Mouse (Mus musculus): ENCODE data around the gene Man1c1. TPM values are rescaled to one million over a fixed set of nuclear protein-coding genes. Genes with fewer than 3 reads are reported as not detected.

The Man1c1 gene
- polyA plus RNA-seq, 1 experiment = 17.2 TPM

DNA sequence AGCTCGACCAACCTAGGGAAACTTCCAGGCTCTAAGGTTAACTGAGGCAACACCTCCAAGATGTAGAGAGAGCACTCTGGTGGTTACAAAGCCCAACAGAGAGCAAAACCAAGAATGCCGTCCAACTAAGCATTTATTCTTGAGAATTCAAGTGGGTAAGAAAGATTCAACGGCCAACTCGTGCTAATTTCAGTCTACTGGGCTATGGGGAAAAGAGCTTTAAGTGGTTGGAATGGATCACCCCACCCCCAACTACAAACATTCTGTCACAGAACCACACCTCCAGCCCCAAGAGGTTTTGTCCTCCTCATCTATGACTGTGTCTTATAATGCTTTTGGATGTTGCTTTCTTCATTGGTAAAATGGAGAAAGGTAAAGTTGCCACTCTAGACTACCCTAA lies 171.2 kb downstream of the Man1c1 start:
- DNase-seq (ENCODE audit: extremely low spot score in 1 of 2, low spot score in 1 of 2) = no peak

DNA sequence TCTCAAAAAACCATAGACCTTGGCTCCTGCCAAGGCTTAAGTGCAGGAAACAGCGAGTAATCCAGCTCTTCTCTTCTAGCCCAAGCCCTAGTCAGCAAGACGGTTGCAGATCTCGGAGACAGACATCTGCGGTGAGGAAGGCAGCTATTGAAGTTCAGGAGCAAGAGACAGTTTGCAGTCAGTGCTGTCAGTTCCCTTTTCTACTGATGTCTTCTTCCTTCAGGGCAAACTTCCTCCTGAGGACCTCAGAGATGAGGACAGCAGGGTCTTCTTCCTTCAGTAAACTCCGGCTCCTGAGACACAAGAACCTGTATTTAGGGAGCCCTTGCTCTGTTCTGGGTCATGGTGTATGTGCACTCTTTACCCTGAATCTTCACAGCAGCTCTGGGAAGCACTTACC lies 177.9 kb downstream of the Man1c1 start:
- DNase-seq (ENCODE audit: extremely low spot score in 1 of 2, low spot score in 1 of 2) = no peak

DNA sequence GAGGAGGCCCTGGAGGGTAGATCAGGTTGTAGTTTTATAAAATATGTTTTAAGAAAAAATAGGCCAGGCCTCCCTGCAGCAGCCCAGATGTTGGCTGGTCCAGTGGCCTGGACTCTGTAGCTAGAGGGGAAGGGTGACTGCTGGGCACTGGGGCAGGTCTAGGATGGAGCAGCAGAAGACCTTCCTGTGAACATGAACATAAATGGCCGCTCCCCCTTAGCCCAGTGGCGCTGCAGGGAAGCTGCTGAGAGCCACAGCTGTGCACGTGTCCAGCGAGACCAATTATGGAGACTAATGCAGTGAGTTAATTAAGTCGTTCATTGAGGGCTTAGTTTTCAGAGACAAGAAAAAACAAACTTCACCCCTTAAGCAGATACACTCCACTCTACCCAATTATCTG lies 178.3 kb downstream of the Man1c1 start:
- DNase-seq (ENCODE audit: extremely low spot score in 1 of 2, low spot score in 1 of 2) = no peak

DNA sequence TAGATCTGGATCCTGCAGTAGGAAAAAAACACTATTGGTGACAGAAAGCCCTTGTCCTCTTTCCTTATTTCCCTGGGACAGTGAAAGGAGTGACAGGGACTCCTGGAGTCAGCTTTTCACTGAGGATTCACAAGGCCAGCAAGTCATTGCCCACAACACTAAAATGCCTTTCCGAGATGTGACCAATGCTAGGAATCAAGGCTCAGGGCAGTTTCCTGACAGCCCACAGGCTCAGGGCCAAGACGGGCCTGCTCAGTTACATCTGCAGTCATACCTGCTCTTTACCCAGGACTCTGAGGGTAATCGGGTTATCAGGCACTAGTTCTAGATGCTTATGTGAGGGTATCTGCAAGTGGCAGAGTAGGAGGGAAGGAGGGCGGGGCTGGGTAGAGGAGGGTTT lies 180.6 kb downstream of the Man1c1 start:
- no peak for DNase-seq (ENCODE audit: extremely low spot score in 1 of 2, low spot score in 1 of 2)

DNA sequence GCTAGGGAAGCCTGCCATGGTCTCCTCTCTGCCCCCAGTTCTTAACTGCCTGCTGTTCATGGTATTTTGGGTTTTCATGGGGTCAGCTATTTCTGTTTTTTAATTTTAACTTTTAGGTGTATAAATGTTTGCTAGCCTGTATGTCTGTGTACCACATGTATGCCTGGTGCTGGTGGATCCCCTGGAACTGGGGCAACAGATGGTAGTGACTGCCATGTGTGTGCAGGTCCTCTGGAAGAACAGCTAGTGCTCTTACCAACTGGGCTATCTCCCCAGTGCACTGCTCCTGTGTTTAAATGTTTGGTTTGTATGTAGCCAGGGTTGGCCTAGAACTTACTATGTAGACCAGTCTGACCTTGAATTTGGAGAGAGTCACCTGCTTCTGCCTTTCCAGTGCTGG lies 184.8 kb downstream of the Man1c1 start:
- DNase-seq (ENCODE audit: extremely low spot score in 1 of 2, low spot score in 1 of 2) = no peak

DNA sequence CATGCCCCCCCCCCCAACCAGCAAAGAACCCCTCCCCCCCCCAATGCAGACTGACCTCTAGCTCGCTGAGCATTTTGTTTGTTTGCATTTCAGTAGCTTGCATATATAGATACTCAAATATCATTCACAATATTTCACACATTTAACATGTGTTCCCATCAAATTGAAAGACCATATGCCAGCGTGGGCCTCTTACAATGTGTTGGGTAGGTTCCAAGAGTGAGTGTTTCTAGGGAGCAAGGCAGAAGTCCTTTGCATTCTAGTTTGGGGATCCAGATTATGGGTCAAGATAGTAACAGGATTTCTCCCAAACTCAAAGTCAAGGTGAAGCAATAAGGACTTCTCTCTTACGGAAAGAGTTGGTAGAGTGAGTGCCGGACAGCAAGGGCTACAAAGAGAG lies 185.5 kb downstream of the Man1c1 start:
- DNase-seq (ENCODE audit: extremely low spot score in 1 of 2, low spot score in 1 of 2) = peak in 1 of 2 experiments; percentile 51

DNA sequence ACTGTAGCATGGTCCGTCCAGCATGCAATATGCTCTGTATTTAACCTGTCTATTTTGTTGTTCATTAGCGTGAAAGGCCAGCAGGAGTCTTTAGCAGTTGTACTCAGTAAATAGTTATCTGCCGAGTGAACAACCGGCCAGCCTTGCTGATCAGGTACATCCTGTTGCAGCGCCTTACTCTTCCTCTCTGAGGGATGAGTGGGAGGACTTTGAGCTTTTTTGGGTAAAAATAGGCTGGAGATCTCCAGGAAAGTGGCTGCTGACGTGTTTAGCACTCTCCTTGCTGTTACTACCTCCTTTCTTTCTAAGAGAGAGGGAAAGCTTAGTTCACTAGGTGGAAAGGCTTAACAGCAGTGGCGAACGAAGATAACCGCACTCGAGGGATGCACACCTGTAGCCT lies 186.4 kb downstream of the Man1c1 start:
- DNase-seq (ENCODE audit: extremely low spot score in 1 of 2, low spot score in 1 of 2) = peak in 1 of 2 experiments; percentile 64

DNA sequence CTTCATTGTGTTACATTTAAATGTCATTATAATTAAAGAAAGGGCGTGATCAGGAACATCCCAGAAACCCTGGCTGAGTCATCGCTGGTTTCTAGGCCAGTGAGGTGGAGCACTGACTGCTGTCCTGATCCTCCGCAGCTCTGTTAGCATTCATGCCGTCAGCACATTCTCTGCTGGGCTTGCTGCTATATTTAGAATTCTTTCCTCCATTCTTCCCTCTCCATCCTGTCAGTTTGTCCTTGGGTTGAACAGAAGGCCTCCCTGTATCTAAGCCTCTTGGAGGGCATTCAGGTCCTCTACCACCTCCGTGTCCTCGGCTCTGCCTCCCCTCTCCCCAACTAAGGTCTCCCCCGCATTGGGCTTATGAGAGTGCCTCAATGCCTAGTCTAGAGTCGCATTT lies 187.1 kb downstream of the Man1c1 start:
- DNase-seq (ENCODE audit: extremely low spot score in 1 of 2, low spot score in 1 of 2) = peak in 1 of 2 experiments; percentile 72

DNA sequence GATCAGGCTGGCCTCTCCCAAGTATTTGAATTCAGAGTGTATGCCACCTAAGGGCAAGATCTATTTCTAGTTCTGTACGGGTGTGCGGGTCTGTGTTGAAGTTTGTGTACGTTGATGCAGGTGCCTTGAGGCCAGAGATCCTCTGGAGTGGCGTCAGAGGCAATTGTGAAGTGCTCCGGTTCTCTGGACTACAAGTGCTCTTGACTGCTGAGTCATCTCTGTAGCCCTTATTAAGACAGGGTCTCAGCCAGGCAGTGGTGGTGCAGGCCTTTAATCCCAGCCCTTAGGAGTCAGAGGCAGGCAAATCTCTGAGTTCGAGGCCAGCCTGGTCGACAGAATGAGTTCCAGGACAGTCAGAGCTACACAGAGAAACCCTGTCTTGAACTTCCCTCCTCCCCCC lies 188.5 kb downstream of the Man1c1 start:
- DNase-seq (ENCODE audit: extremely low spot score in 1 of 2, low spot score in 1 of 2) = no peak

DNA sequence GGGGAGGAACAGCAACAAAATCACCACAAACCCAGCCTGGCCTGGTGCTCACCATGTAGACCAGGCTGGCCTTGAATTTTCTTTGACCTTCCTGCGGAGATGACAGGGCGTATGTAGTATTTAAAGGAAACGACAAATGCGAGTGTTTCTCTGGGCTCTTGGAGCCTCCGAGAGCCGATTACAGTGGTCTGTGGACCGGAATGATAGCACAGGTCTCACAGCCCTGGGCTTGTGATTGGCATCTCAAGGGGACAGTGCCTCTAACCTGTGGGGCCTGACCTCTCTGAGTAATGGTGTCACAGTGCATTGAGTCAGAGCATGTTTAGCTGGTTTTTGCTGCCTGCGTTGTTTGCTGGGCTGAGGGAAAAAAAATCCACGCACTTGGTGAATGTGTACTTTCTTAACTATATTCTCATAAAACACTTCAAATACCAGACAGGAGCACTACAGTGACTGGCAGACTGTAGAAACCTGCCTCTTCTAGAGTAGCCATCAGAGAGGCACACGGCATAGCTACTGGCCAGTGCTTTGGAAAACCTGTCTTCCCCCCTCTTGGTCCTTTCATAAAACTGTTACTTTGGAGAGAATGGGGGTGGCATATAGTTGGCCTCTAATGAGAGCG lies 189.7 kb downstream of the Man1c1 start:
- no peak for DNase-seq (ENCODE audit: extremely low spot score in 1 of 2, low spot score in 1 of 2)

DNA sequence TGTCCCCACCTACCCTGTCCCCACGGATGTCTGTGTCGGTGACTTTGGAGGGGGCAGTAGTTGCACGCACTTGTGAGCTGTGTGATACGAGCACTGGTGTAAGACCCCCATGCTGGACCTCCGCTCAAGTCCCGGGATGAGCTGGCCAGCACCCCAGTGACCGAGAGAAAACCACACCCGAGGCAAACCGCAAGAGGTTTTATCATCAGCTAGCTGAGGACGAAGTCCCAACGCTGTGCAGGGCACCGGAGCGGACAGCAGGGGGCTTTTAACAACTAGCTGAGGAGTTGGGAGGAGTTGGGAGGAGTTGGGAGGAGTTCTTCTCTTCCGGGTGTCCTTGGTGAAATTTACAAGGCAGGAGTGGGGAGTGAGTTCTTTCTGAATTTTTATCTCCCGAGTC lies 191.3 kb downstream of the Man1c1 start:
- peak in 1 of 2 experiments; percentile 63 for DNase-seq (ENCODE audit: extremely low spot score in 1 of 2, low spot score in 1 of 2)

DNA sequence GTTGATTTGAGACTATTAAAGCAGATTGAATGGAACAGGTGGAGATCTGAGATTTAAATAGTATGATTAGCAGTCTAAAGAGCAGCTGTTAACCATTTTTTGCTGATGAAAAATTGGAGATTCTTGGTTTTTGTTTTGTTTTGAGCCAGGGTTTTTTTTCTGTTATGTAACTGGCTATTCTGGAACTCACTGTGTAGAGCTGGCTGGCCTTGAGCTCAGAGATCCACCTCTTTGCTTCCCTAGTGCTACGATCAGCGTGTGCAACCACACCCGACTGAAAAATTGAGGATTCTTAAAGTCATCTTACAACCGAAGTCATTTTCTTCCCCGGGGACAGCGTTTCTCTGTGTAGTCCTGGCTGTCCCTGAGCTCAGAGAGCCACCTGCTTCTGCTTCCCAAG lies 192.4 kb downstream of the Man1c1 start:
- no peak for DNase-seq (ENCODE audit: extremely low spot score in 1 of 2, low spot score in 1 of 2)

Other genes starting within 250 kb of the Man1c1 start
- gene Stmn1, start 236.0 kb downstream of the Man1c1 start, polyA plus RNA-seq (2012; rRNA removed) = 976 and 1,019 TPM in 2 replicates
- 60.0 and 65.6 TPM in 2 replicates for gene Paqr7, start 207.6 kb downstream of the Man1c1 start, polyA plus RNA-seq (2012; rRNA removed)
- gene Aunip, start 193.3 kb downstream of the Man1c1 start, polyA plus RNA-seq (2012; rRNA removed) = 0.50 TPM in 1 of 2 replicates, not detected in the other
- gene Mtfr1l, start 168.9 kb downstream of the Man1c1 start, polyA plus RNA-seq (2012; rRNA removed) = 135 and 139 TPM in 2 replicates
- 16.4 and 19.4 TPM in 2 replicates for gene Selenon, start 152.1 kb downstream of the Man1c1 start, polyA plus RNA-seq (2012; rRNA removed)
- 2.8 and 2.9 TPM in 2 replicates for gene Ldlrap1, start 63.7 kb upstream of the Man1c1 start, polyA plus RNA-seq (2012; rRNA removed)
- gene Maco1, start 149.1 kb upstream of the Man1c1 start, polyA plus RNA-seq (2012; rRNA removed) = 46.6 and 52.5 TPM in 2 replicates
- gene Rhd, start 160.2 kb upstream of the Man1c1 start, polyA plus RNA-seq (2012; rRNA removed) = 0.08 and 0.24 TPM in 2 replicates
- 151 TPM in 2 replicates for gene Tmem50a, start 210.7 kb upstream of the Man1c1 start, polyA plus RNA-seq (2012; rRNA removed)
- gene Rsrp1, start 219.3 kb upstream of the Man1c1 start, polyA plus RNA-seq (2012; rRNA removed) = 742 and 753 TPM in 2 replicates
- 80.3 and 94.7 TPM in 2 replicates for gene Syf2, start 226.6 kb upstream of the Man1c1 start, polyA plus RNA-seq (2012; rRNA removed)

Data from frontal cortex, adult 2 months (tissue).